Mouse (Mus musculus) urinary bladder, postnatal 14 days (tissue): ENCODE measurements around the gene Cnksr1.

Source experiments
- DNase-seq: peaks from one replicate; pipeline ENCODE4 v3.0.0; 2021; ENCODE audit warnings: low spot score

The Cnksr1 gene

DNA sequence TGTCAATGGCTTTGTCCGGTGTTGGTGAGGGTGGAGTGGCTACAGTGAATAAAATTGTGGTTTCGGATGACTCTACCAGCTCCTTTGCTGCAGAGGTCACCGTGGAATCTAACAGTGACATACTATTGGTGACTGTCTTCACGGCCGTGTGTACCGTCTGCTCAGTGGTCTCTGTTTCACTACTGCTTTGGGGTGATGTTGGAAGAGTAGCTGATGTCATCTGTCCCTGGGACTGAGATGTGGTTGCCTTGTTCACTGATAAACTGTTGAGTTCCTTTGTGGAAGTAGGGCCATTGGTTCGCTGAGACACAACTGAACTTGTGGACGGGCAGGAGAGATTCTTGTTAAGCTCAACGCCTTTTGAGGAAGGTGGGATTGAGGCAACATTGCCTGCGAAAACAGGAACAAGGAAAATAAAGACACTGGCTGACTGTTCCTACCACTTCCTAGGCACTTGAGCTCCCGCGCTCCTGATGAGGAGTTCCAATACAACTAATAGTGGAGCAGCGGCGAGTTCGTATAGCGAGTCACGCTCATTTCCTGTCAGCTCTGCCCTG is 34.8 kb downstream of the Cnksr1 start:
- DNase-seq = no peak

GRCm38 (mm10) chr4:134202904-134203303 is 35.3 kb downstream of the Cnksr1 start, which contains the start of gene Gm7534:
Gene Gm7534, minus strand, starts transcription at chr4:134203004.
- DNase-seq = no peak

GRCm38 (mm10) chr4:134199371-134199770 is 38.8 kb downstream of the Cnksr1 start:
- DNase-seq = no peak

- no peak for DNase-seq
Measured at GRCm38 (mm10) chr4:134186268-134186667, 51.9 kb downstream of the Cnksr1 start.

- no peak for DNase-seq
Measured at GRCm38 (mm10) chr4:134185569-134185968, 52.6 kb downstream of the Cnksr1 start.

DNA sequence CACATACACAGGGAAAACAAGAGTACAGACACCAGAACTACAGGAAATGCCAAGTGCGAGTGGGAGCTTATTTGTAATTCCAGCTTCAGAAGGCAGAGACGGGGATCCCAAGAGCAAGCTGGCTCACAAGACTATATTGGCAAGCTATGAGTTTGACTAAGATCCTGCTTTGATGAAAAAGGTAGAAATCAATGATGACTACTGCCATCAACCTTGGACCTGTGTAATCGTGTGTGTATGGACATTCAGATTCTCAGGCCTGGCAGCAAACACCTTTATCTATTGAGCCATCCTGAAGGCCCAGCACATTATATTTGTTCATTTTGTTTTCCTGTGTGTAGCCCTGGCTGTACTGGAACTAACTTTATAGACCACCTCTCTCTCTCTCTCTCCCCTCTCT is 54.5 kb downstream of the Cnksr1 start:
- no peak for DNase-seq

- DNase-seq = no peak
Measured at GRCm38 (mm10) chr4:134181825-134182224, 56.4 kb downstream of the Cnksr1 start.

DNA sequence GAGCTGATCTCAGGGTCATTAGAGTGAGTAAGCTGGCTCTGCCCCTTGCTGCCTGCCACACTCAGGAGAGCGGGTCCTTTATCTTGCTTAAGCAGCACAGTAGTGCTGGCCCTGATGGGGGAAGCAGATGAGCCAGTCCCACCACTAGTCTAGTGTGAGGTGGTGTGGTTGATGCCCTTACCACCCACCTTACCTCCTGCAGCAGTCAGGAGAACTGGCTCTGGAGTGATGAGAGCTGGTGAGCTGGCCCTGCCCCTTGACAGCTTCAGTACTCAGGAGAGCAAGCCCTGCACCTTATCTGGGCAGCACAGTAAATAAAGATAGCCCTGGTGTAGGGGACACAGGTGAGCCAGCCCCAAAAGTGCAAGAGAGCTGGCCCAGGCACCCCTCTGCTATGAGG is 57.1 kb downstream of the Cnksr1 start:
- DNase-seq = no peak
